Mouse (Mus musculus): ENCODE data around the gene Acox3. TPM values are rescaled to one million over a fixed set of nuclear protein-coding genes. Genes with fewer than 3 reads are reported as not detected.
A peak's percentile ranks its signal among the peaks of the same experiment; 100 is the strongest.

Acox3 gene
- polyA plus RNA-seq, 1 experiment from 2014 or later, result 9.6 TPM

GRCm38 (mm10) chr5:35593272-35593671 is 10.4 kb downstream of the Acox3 start:
- H3K27ac ChIP-seq (replicated peaks), result no peak overlapping the region
- ATAC-seq (ENCODE audit: low FRiP score, low TSS enrichment) (no peak), DNase-seq (ENCODE audit: low spot score) (no peak)
- TF ChIP-seq CTCF (IDR thresholded peaks at IDR 0.05; ENCODE audit: low read depth) (no peak), EP300 (optimal IDR thresholded peaks at IDR 0.05) (no peak)
- no peaks in the 10 kb centered on the region for H3K27me3 ChIP-seq (ENCODE audit: control insufficient read depth, insufficient read depth, low read length)
- no peak overlapping the region for H3K4me2 ChIP-seq (replicated peaks; ENCODE audit: low read depth)
- 89% methylated on average over 6 of the region's 6 CpGs for WGBS
- peaks cover 21% of the 10 kb centered on the region for H3K36me3 ChIP-seq (ENCODE audit: control insufficient read depth, insufficient read depth, low read length)
- no peaks in the 10 kb centered on the region for H3K4me1 ChIP-seq (replicated peaks; ENCODE audit: control insufficient read depth, insufficient read depth)
- H3K9me3 ChIP-seq (ENCODE audit: control insufficient read depth, low read length), result no peaks in the 10 kb centered on the region
- no peak overlapping the region for H3K9ac ChIP-seq (ENCODE audit: low read length)
- no peak overlapping the region for H3K4me3 ChIP-seq (ENCODE audit: low read depth, low read length)

- H3K4me3 ChIP-seq (ENCODE audit: low read depth, low read length), result no peak overlapping the region
- H3K9me3 ChIP-seq (ENCODE audit: control insufficient read depth, low read length), result no peaks in the 10 kb centered on the region
- ATAC-seq (ENCODE audit: low FRiP score, low TSS enrichment), result no peak
- no peak overlapping the region for H3K9ac ChIP-seq (ENCODE audit: low read length)
- 91% methylated on average over 4 of the region's 4 CpGs for WGBS
- no peaks in the 10 kb centered on the region for H3K4me1 ChIP-seq (replicated peaks; ENCODE audit: control insufficient read depth, insufficient read depth)
- DNase-seq (ENCODE audit: low spot score), result no peak
- H3K27me3 ChIP-seq (ENCODE audit: control insufficient read depth, insufficient read depth, low read length), result no peaks in the 10 kb centered on the region
- H3K4me2 ChIP-seq (replicated peaks; ENCODE audit: low read depth), result no peak overlapping the region
- H3K36me3 ChIP-seq (ENCODE audit: control insufficient read depth, insufficient read depth, low read length), result peaks cover 13% of the 10 kb centered on the region
- no peak for TF ChIP-seq EP300 (optimal IDR thresholded peaks at IDR 0.05)
- no peak overlapping the region for H3K27ac ChIP-seq (replicated peaks)
Observed at GRCm38 (mm10) chr5:35594768-35595167, 11.9 kb downstream of the Acox3 start.

DNA sequence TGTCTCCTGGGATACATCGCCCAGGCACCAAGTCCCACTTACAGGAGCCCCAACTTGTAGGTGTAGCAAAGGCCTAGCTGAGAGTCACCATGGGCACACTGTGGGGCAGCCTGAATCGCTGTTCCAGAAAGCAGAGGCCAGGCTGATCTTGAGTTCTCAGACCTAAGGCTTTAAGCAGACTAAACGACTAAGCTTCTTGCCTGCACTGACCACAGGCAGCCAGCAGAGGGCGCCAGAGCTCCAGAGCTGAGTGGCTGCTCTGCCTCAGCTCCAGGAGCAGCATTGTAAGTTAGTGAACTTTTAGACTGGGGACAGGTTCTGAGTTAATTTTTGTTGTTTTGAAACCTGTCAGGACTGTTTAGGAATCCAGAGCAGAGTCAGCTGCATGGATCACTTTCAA is 12.9 kb downstream of the Acox3 start:
- H3K4me1 ChIP-seq (replicated peaks; ENCODE audit: control insufficient read depth, insufficient read depth), result no peaks in the 10 kb centered on the region

DNA sequence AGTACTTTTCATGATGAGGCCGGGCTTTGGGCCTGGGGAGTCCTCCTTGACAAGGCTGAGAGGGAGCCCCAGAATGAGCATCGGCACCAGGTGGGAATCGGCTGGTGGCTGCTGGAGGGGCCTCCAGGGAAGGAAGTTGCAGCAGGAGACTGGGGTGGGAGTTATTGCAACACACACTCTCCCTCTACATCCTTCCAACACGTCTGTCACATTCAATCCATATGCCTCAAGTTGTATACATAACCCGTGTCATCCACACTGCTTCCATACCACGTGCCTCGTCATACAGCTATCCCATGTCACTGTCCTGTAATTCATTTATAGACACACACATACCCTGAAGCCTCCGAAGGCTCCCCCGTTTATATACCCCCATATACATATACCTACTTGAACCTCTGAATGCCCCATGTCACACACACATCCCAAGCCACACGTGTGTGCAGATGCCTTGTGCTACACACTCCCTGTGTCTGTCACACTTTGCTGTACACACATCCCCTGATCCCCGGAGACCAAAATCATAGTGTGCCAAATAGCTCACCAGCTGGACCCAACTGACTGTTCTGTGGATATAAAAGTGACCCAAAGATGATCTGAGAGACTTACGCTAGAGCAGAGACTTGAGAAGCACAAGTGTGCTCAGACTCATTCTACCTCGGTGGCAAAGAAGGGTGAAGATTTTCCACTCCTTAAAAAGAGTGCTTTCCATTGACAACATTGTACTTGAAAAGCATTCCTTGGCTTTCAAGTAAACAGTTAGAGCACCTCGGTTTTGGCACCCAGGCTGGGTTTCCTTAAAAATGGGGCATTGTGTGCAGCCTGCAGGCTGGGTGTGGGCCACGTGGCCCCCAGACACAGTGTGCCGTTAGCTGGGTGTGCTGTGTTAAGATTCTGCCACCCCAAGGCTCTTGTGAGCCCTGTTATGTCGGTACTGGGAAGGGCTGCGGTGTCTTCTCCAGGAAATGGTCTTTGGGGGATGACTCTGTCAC is 13.6 kb downstream of the Acox3 start:
- 56% methylated on average over 18 of the region's 18 CpGs for WGBS
- Histone ChIP-seq H3K27me3 (ENCODE audit: control insufficient read depth, insufficient read depth, low read length) (no peaks in the 10 kb centered on the region), H3K4me2 (replicated peaks; ENCODE audit: low read depth) (no peak overlapping the region), H3K4me1 (replicated peaks; ENCODE audit: control insufficient read depth, insufficient read depth) (no peaks in the 10 kb centered on the region), H3K4me3 (ENCODE audit: low read depth, low read length) (no peak overlapping the region), H3K9me3 (ENCODE audit: control insufficient read depth, low read length) (no peaks in the 10 kb centered on the region), H3K27ac (replicated peaks) (peak overlapping the region; percentile 49), H3K9ac (ENCODE audit: low read length) (no peak overlapping the region), H3K36me3 (ENCODE audit: control insufficient read depth, insufficient read depth, low read length) (peaks cover 10% of the 10 kb centered on the region)
- TF ChIP-seq CTCF (IDR thresholded peaks at IDR 0.05; ENCODE audit: low read depth), result no peak
- TF ChIP-seq EP300 (optimal IDR thresholded peaks at IDR 0.05), result no peak
- ATAC-seq (ENCODE audit: low FRiP score, low TSS enrichment), result 0 out of 2 replicates have a peak, but pooled peaks have one; percentile 28
- no peak for DNase-seq (ENCODE audit: low spot score)

More for the DNA sequence above, 12.9 kb downstream of the Acox3 start:
- Histone ChIP-seq H3K4me2 (replicated peaks; ENCODE audit: low read depth) (no peak overlapping the region), H3K27me3 (ENCODE audit: control insufficient read depth, insufficient read depth, low read length) (no peaks in the 10 kb centered on the region), H3K4me3 (ENCODE audit: low read depth, low read length) (no peak overlapping the region), H3K9ac (ENCODE audit: low read length) (no peak overlapping the region), H3K9me3 (ENCODE audit: control insufficient read depth, low read length) (no peaks in the 10 kb centered on the region), H3K36me3 (ENCODE audit: control insufficient read depth, insufficient read depth, low read length) (peaks cover 10% of the 10 kb centered on the region), H3K27ac (replicated peaks) (peak overlapping the region; percentile 49)
- WGBS, result 18% methylated on average over 4 of the region's 4 CpGs
- ATAC-seq (ENCODE audit: low FRiP score, low TSS enrichment), result peak; percentile 63
- TF ChIP-seq CTCF (IDR thresholded peaks at IDR 0.05; ENCODE audit: low read depth) (peak; percentile 100), EP300 (optimal IDR thresholded peaks at IDR 0.05) (no peak)
- peak; percentile 86 for DNase-seq (ENCODE audit: low spot score)

- no peak for TF ChIP-seq CTCF (IDR thresholded peaks at IDR 0.05; ENCODE audit: low read depth)
- no peak for TF ChIP-seq EP300 (optimal IDR thresholded peaks at IDR 0.05)
- 81% methylated on average over 11 of the region's 11 CpGs for whole genome bisulfite sequencing
- no peak for DNase-seq (ENCODE audit: low spot score)
Observed at GRCm38 (mm10) chr5:35600233-35600632, 17.4 kb downstream of the Acox3 start.

GRCm38 (mm10) chr5:35601526-35601925 is 18.7 kb downstream of the Acox3 start:
- H3K27me3 ChIP-seq (ENCODE audit: control insufficient read depth, insufficient read depth, low read length), result no peaks in the 10 kb centered on the region

More at GRCm38 (mm10) chr5:35600233-35600632, 17.4 kb downstream of the Acox3 start:
- Histone ChIP-seq H3K27me3 (ENCODE audit: control insufficient read depth, insufficient read depth, low read length) (no peaks in the 10 kb centered on the region), H3K4me2 (replicated peaks; ENCODE audit: low read depth) (no peak overlapping the region), H3K4me3 (ENCODE audit: low read depth, low read length) (no peak overlapping the region), H3K9me3 (ENCODE audit: control insufficient read depth, low read length) (no peaks in the 10 kb centered on the region), H3K36me3 (ENCODE audit: control insufficient read depth, insufficient read depth, low read length) (peaks cover 11% of the 10 kb centered on the region), H3K27ac (replicated peaks) (no peak overlapping the region), H3K4me1 (replicated peaks; ENCODE audit: control insufficient read depth, insufficient read depth) (no peaks in the 10 kb centered on the region), H3K9ac (ENCODE audit: low read length) (no peak overlapping the region)
- no peak for ATAC-seq (ENCODE audit: low FRiP score, low TSS enrichment)

More at GRCm38 (mm10) chr5:35601526-35601925, 18.7 kb downstream of the Acox3 start:
- Histone ChIP-seq H3K27ac (replicated peaks) (no peak overlapping the region), H3K9ac (ENCODE audit: low read length) (no peak overlapping the region), H3K36me3 (ENCODE audit: control insufficient read depth, insufficient read depth, low read length) (peaks cover 9% of the 10 kb centered on the region), H3K4me3 (ENCODE audit: low read depth, low read length) (no peak overlapping the region), H3K9me3 (ENCODE audit: control insufficient read depth, low read length) (no peaks in the 10 kb centered on the region), H3K4me2 (replicated peaks; ENCODE audit: low read depth) (no peak overlapping the region), H3K4me1 (replicated peaks; ENCODE audit: control insufficient read depth, insufficient read depth) (no peaks in the 10 kb centered on the region)
- DNase-seq (ENCODE audit: low spot score), result no peak
- no peak for ATAC-seq (ENCODE audit: low FRiP score, low TSS enrichment)
- WGBS, result 90% methylated on average over 8 of the region's 8 CpGs
- TF ChIP-seq EP300 (optimal IDR thresholded peaks at IDR 0.05) (no peak), CTCF (IDR thresholded peaks at IDR 0.05; ENCODE audit: low read depth) (no peak)
